Mouse (Mus musculus) cortical plate, adult 2 months (tissue): ENCODE data around the gene Zfp672.
"Not testable (repeated sequence)": the region's sequence is repeated elsewhere in the genome, so short reads cannot be mapped to it uniquely, and the experiment has no call there.

ENCODE experiments used
- CTCF ChIP-seq: fragments of 200-500 bp; IDR thresholded peaks from 2 replicates; pipeline ENCODE4 v1.5.1; 2011; ENCODE audit warnings: mild to moderate bottlenecking, control low read depth, low read length; ENCODE audit not compliant: insufficient read depth; ENCODE audit errors: extremely low read depth
- POLR2A ChIP-seq: fragments of 200-500 bp; IDR thresholded peaks from 2 replicates; pipeline ENCODE4 v1.6.1; 2011; ENCODE audit warnings: mild to moderate bottlenecking, low read length, control low read depth; ENCODE audit not compliant: insufficient read depth; ENCODE audit errors: extremely low read depth

- TF ChIP-seq POLR2A, CTCF: not testable (repeated sequence)
These were observed 24.8 kb downstream of the Zfp672 start for GRCm38 (mm10) chr11:58305299-58305698.
